Mouse (Mus musculus): ENCODE results near the gene Iqck.
A peak's percentile ranks its signal among the peaks of the same experiment; 100 is the strongest.

Gene Iqck

GRCm38 (mm10) chr7:118850676-118851290 is 4.8 kb upstream of the Iqck start:
- DNase-seq (ENCODE audit: low spot score in 2 of 2): no peak

- no peak for DNase-seq (ENCODE audit: low spot score in 2 of 2)
Observed at GRCm38 (mm10) chr7:118851571-118851970, 4.0 kb upstream of the Iqck start.

DNA sequence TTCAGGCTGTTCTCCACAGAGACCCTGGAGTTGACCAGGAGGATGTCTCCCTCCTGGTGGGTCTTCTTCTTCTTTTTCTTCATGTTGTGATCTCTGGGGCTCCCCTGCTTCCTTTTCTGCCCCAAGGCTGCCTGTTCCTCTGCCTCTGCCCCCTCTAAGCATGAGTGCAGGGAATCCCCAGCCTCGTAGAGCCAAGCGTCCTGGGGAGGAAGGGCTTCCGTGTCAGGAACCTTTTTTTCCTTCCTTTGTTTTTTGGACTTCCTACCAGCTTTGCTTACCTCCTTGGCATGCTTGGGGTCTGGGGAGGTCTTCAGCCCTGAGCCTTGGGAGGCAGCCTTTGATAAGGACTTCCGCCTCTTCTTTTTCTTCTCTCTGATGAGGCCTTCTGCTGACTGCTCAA is 2.9 kb upstream of the Iqck start:
- no peak for DNase-seq (ENCODE audit: low spot score in 2 of 2)

GRCm38 (mm10) chr7:118854606-118855005 is 946 bp upstream of the Iqck start:
- no peak for DNase-seq (ENCODE audit: low spot score in 2 of 2)

DNA sequence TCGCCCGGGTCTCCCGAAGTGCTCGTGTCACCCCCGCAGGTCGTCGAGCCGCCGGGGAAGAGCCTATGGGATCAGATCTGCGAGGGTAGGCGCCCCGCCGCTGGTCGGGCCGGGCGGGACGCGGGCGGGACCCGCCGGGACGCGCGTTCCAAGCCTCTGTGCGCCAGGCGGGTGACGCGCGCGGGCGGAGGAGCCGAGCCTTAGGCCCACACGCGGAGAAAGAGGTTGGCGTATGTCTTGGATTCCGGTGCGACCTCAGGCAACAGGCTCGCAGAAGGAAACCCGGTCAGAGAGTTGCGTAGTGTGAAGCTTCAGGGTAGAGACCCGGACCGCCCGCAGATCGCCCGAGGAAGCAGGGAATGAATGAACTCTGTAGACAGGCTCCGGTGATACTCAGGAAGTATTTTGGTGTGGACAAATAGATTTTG is 339 bp downstream of the Iqck start, which contains the start of gene Knop1:
Gene Knop1 (minus strand): TSS at position 378 of the 428 bp plus-strand sequence.
- no peak for DNase-seq (ENCODE audit: low spot score in 2 of 2)

DNA sequence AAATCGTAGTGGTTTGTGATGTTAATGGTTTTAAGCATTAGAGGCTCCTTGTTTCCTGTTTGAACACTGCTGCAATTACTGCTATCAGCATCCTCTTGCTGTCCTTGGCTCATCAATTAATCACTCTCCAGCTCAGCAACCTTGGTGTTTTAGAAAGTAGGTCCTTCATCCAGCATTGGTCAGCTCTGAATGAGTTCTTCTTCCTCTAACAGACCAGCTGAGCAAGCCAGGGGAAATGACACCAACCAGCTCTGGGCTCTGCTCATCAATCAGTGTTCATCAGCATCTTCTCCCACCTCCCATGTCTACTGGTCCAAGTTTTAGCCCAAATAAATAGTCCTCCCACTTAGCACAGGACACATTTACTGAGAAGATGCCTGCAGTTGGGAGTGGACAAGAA is 3.1 kb downstream of the Iqck start:
- no peak for DNase-seq (ENCODE audit: low spot score in 2 of 2)

DNA sequence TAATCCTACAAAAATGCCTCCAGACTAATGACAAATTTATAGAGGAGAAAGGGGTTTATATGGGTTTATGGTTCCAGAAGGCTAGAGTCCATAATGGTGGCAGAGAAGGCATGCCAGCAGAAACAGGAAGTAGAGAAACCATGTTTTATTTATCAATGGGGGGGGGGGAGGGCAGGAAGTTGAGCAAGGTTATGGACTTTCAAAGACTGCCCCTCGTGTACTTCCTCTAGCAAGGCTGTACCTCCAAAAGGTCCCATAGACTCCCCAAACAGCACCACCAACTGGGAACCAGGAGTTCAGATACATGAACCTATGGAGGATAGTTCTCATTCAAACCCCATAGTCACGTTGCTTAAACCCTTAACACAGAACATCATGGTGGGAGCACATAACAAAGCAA is 9.8 kb downstream of the Iqck start:
- no peak for DNase-seq (ENCODE audit: low spot score in 2 of 2)

GRCm38 (mm10) chr7:118879466-118880029 is 24.0 kb downstream of the Iqck start:
- DNase-seq (ENCODE audit: low spot score in 2 of 2): no peak

DNA sequence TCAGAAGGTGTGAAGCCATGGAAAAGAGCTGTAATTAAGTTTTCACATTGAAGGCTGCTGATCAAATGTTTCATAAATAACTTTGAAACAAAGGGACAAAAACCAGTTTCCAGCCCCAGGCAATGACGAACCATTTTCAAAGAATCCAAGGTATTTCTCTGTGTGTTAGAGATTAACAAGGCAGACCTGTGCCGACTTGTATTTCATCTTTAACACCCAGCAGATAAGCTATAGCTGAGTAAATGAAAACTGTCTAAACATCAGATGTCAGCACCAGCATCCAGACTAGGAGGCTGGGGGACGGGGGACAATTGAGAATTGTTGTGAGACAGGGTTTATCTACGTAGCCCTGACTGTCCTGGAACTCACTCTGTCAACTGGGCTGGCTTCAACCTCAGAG is 28.4 kb downstream of the Iqck start:
- no peak for DNase-seq (ENCODE audit: low spot score in 2 of 2)

DNA sequence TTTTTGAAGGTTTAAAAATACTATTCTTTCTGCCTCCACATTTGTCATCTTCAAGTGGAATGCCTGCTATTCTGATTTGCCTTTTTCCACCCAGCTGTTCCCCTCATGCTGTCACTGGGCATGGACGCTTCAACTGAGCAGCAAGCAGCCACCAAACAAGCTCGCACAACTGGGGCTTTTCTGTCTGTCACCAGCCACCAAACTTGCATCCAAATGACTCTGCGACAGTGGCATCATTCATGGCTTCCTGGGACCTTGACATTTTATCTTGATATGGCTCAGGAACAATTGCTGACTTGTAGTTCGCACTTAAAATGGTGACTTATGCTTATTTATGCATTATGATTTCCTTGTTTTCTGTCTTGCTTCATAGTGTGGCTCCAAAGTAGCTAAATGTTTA is 29.4 kb downstream of the Iqck start:
- DNase-seq (ENCODE audit: low spot score in 2 of 2): no peak

DNA sequence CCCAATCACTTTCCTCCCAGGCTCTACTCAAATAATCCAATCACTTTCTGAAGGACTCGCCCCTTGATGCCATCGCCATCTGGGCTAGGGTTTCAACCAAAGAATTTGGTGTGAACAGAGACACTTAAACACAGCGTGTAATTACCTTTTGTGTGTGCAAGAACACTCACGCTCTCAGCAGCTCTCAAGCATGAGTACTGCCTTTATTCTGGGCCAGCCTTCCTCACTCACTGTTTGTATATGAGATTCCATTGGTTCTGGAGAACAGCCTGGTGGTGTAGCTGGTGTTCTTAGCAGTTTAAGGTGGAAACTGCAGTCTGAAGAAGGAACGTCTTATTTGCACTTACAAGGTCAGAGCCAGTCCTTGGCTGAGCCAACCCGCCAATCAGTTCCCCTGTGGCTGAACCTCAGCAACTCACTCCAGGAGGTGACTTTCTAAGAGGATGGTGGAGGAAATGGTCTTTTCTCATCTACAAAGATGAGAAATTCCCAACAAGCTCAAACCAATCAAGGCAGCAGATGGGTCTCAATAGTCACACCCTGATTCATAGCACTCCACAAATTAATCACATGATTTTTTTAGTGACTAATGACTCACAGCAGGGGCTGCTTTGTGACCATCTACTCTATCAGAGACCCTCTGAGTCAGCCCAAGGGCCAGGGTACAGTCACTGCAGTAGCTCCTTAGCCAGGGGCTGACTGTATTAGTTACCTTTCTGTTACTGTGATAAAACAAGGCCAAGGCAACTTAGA is 31.9 kb downstream of the Iqck start:
- no peak for DNase-seq (ENCODE audit: low spot score in 2 of 2)

GRCm38 (mm10) chr7:118889046-118889680 is 33.6 kb downstream of the Iqck start:
- DNase-seq (ENCODE audit: low spot score in 2 of 2): no peak

GRCm38 (mm10) chr7:118895469-118896450 is 40.2 kb downstream of the Iqck start:
- DNase-seq (ENCODE audit: low spot score in 2 of 2): no peak

GRCm38 (mm10) chr7:118898063-118898462 is 42.5 kb downstream of the Iqck start:
- no peak for DNase-seq (ENCODE audit: low spot score in 2 of 2)

GRCm38 (mm10) chr7:118900090-118900489 is 44.5 kb downstream of the Iqck start:
- no peak for DNase-seq (ENCODE audit: low spot score in 2 of 2)

GRCm38 (mm10) chr7:118902944-118903343 is 47.4 kb downstream of the Iqck start:
- DNase-seq (ENCODE audit: low spot score in 2 of 2): peak; percentile 42 to 67

DNA sequence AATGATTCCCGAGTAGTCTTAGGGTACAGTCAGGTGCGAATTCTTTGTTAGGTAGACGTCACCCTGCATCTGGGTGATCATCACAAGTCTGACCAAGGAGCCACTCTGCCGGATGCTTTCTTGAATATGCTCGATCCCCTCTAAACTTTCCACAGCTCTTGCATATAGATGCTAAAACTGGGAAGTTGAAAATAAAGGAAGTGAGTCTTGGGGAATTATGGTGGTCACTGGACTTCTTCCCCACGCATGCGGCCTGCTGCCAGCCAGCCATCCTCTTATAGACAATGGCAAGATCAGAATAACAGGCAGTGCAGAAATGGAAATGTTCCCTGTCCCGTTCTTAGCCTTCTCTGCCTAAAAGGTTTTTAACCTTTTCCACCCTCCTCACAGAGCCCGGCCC is 48.3 kb downstream of the Iqck start:
- no peak for DNase-seq (ENCODE audit: low spot score in 2 of 2)

- DNase-seq (ENCODE audit: low spot score in 2 of 2): no peak
Observed at GRCm38 (mm10) chr7:118904530-118904929, 49.0 kb downstream of the Iqck start.

GRCm38 (mm10) chr7:118908961-118909515 is 53.5 kb downstream of the Iqck start:
- no peak for DNase-seq (ENCODE audit: low spot score in 2 of 2)

DNA sequence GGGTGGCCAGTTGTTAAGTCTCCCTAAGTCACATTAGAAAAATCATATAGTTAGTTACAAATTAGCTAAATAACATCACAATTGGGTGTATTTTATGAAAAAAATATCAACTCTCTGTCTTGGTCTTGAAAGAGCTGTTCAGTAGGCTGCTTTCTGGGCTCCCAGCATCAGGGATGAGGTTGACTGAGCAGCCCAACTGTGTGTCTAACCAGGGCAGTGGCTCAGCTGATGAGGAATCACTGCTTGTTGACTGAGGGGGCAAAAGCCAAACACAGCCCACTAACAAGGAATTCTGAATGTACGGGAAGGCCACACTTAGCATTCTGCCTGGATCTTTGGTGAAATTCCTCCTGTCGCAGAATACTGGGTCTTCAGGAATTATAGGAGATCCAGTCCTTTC is 54.9 kb downstream of the Iqck start:
- DNase-seq (ENCODE audit: low spot score in 2 of 2): no peak

GRCm38 (mm10) chr7:118911170-118911569 is 55.6 kb downstream of the Iqck start:
- no peak for DNase-seq (ENCODE audit: low spot score in 2 of 2)

Data from urinary bladder, postnatal 4 days (tissue).